Mouse (Mus musculus) CD4-positive, CD25-positive, alpha-beta regulatory T cell, adult 2 months (primary cell): Measurements from ENCODE around the gene Myo19.
"Not testable (repeated sequence)": the region's sequence is repeated elsewhere in the genome, so short reads cannot be mapped to it uniquely, and the experiment has no call there.

ENCODE experiments used
- DNase-seq: peaks from one replicate; pipeline ENCODE4 v3.0.0-alpha.2; 2012; ENCODE audit warnings: low read depth, low spot score

Myo19 gene

GRCm38 (mm10) chr11:84879772-84880464 lies at the start of gene Myo19, which contains the start of gene Pigw:
Gene Myo19 (plus strand): TSS chr11:84880148.
Gene Pigw (minus strand): TSS chr11:84880285.
- peak; percentile 90 for DNase-seq

- DNase-seq: peak; percentile 52
These were observed 40.6 kb upstream of the Myo19 start for GRCm38 (mm10) chr11:84839330-84839729.

- no peak for DNase-seq
These were observed 33.0 kb upstream of the Myo19 start for GRCm38 (mm10) chr11:84846741-84847474.

GRCm38 (mm10) chr11:84847475-84848090 lies 32.4 kb upstream of the Myo19 start:
- DNase-seq: no peak

GRCm38 (mm10) chr11:84855285-84855684 lies 24.7 kb upstream of the Myo19 start:
- DNase-seq: no peak

GRCm38 (mm10) chr11:84865268-84865667 lies 14.7 kb upstream of the Myo19 start:
- no peak for DNase-seq

GRCm38 (mm10) chr11:84867586-84867985 lies 12.4 kb upstream of the Myo19 start:
- no peak for DNase-seq

GRCm38 (mm10) chr11:84868786-84869259 lies 11.1 kb upstream of the Myo19 start:
- peak; percentile 45 for DNase-seq

- DNase-seq: peak; percentile 97
These were observed 10.3 kb upstream of the Myo19 start for GRCm38 (mm10) chr11:84869537-84870232.

GRCm38 (mm10) chr11:84870337-84871043 lies 9.5 kb upstream of the Myo19 start, which contains the start of gene Ggnbp2:
Gene Ggnbp2 (minus strand): TSS chr11:84870817.
- DNase-seq: peak; percentile 97

- DNase-seq: no peak
These were observed 8.9 kb upstream of the Myo19 start for GRCm38 (mm10) chr11:84871046-84871445.

- DNase-seq: no peak
These were observed 8.3 kb upstream of the Myo19 start for GRCm38 (mm10) chr11:84871548-84872069.

GRCm38 (mm10) chr11:84873042-84873833 lies 6.7 kb upstream of the Myo19 start:
- DNase-seq: no peak

GRCm38 (mm10) chr11:84876020-84876419 lies 3.9 kb upstream of the Myo19 start:
- DNase-seq: not testable (repeated sequence)

GRCm38 (mm10) chr11:84879007-84879771 lies 759 bp upstream of the Myo19 start:
- DNase-seq: no peak

GRCm38 (mm10) chr11:84880465-84880961 lies 565 bp downstream of the Myo19 start:
- no peak for DNase-seq

- DNase-seq: no peak
These were observed 1.0 kb downstream of the Myo19 start for GRCm38 (mm10) chr11:84880971-84881370.

GRCm38 (mm10) chr11:84882346-84882745 lies 2.4 kb downstream of the Myo19 start:
- DNase-seq: no peak

- DNase-seq: no peak
These were observed 5.3 kb downstream of the Myo19 start for GRCm38 (mm10) chr11:84885238-84885637.
